Mouse (Mus musculus) right cerebral cortex, adult 18-20 months (tissue): ENCODE measurements around the gene Rpl23a.

Experiments
- DNase-seq: peaks from one replicate; pipeline ENCODE4 v3.0.0; 2022; ENCODE audit warnings: mixed read lengths

Gene Rpl23a

GRCm38 (mm10) chr11:78166161-78166560 lies 17.2 kb downstream of the Rpl23a start:
- no peak for DNase-seq

GRCm38 (mm10) chr11:78165761-78166109 lies 17.6 kb downstream of the Rpl23a start:
- no peak for DNase-seq

GRCm38 (mm10) chr11:78164924-78165760 lies 18.2 kb downstream of the Rpl23a start, which contains the start of gene Traf4:
Gene Traf4 (minus strand): TSS chr11:78165589.
- peak; percentile 73 for DNase-seq

- DNase-seq, result no peak
Observed at GRCm38 (mm10) chr11:78164604-78164923, 18.8 kb downstream of the Rpl23a start.

- DNase-seq, result no peak
Observed at GRCm38 (mm10) chr11:78163681-78164603, 19.4 kb downstream of the Rpl23a start.

GRCm38 (mm10) chr11:78163045-78163444 lies 20.3 kb downstream of the Rpl23a start:
- no peak for DNase-seq

- DNase-seq, result no peak
Observed at GRCm38 (mm10) chr11:78162504-78162903, 20.9 kb downstream of the Rpl23a start.

- no peak for DNase-seq
Observed at GRCm38 (mm10) chr11:78161968-78162367, 21.4 kb downstream of the Rpl23a start.

- no peak for DNase-seq
Observed at GRCm38 (mm10) chr11:78161169-78161568, 22.2 kb downstream of the Rpl23a start.

GRCm38 (mm10) chr11:78160675-78161074 lies 22.7 kb downstream of the Rpl23a start:
- DNase-seq, result no peak

- no peak for DNase-seq
Observed at GRCm38 (mm10) chr11:78160171-78160570, 23.2 kb downstream of the Rpl23a start.

- no peak for DNase-seq
Observed at GRCm38 (mm10) chr11:78159557-78159956, 23.8 kb downstream of the Rpl23a start.

- DNase-seq, result peak; percentile 82
Observed at GRCm38 (mm10) chr11:78159096-78159495, 24.3 kb downstream of the Rpl23a start.

GRCm38 (mm10) chr11:78156156-78156699 lies 27.2 kb downstream of the Rpl23a start:
- no peak for DNase-seq

- no peak for DNase-seq
Observed at GRCm38 (mm10) chr11:78155674-78156073, 27.7 kb downstream of the Rpl23a start.

- no peak for DNase-seq
Observed at GRCm38 (mm10) chr11:78153778-78154177, 29.6 kb downstream of the Rpl23a start.

- peak; percentile 81 for DNase-seq
Observed at GRCm38 (mm10) chr11:78152299-78153231, 30.8 kb downstream of the Rpl23a start.

GRCm38 (mm10) chr11:78151161-78151560 lies 32.2 kb downstream of the Rpl23a start:
- DNase-seq, result no peak

GRCm38 (mm10) chr11:78146707-78147543 lies 36.5 kb downstream of the Rpl23a start:
- no peak for DNase-seq

GRCm38 (mm10) chr11:78146168-78146567 lies 37.2 kb downstream of the Rpl23a start:
- no peak for DNase-seq

GRCm38 (mm10) chr11:78143520-78143919 lies 39.9 kb downstream of the Rpl23a start:
- no peak for DNase-seq
